Mouse (Mus musculus) thymus, adult 2 months (tissue): ENCODE measurements around the gene Cldn13. TPM values are rescaled to one million over a fixed set of nuclear protein-coding genes. Genes with fewer than 3 reads are reported as not detected.
"Not testable (repeated sequence)": the region's sequence is repeated elsewhere in the genome, so short reads cannot be mapped to it uniquely, and the experiment has no call there.

Source experiments
- DNase-seq: peaks from one replicate; pipeline ENCODE4 v3.0.0; 2021
- H3K27ac ChIP-seq: fragments of 200-500 bp; 2 replicates; pipeline ENCODE4 v1.5.1; 2012; ENCODE audit warnings: low read length, control low read depth; ENCODE audit not compliant: control insufficient read depth, insufficient read depth
- H3K27me3 ChIP-seq: fragments of 200-500 bp; 2 replicates; pipeline ENCODE4 v1.6.1; 2012; ENCODE audit warnings: mild to moderate bottlenecking, low read length, moderate library complexity, mixed read lengths; ENCODE audit not compliant: control insufficient read depth, insufficient read depth
- H3K36me3 ChIP-seq: fragments of 200-500 bp; 2 replicates; pipeline ENCODE4 v1.6.1; 2012; ENCODE audit warnings: mild to moderate bottlenecking, low read length, moderate library complexity; ENCODE audit not compliant: control insufficient read depth, insufficient read depth
- H3K4me1 ChIP-seq: fragments of 200-500 bp; replicated peaks from 2 replicates; pipeline ENCODE4 v1.6.1; 2012; ENCODE audit warnings: low read length; ENCODE audit not compliant: control insufficient read depth, insufficient read depth
- H3K4me3 ChIP-seq: fragments of 200-500 bp; 2 replicates; pipeline ENCODE4 v1.5.1; 2012; ENCODE audit warnings: mild to moderate bottlenecking, low read length, control low read depth, moderate library complexity; ENCODE audit not compliant: control insufficient read depth, insufficient read depth
- CTCF ChIP-seq: fragments of 200-500 bp; IDR thresholded peaks from 2 replicates; pipeline ENCODE4 v1.5.1; 2012; ENCODE audit warnings: mild to moderate bottlenecking, control low read depth, low read length, moderate library complexity, borderline replicate concordance; ENCODE audit not compliant: control insufficient read depth, poor library complexity, insufficient read depth; ENCODE audit errors: extremely low read depth
- POLR2A ChIP-seq: fragments of 200-500 bp; IDR thresholded peaks from 2 replicates; pipeline ENCODE4 v1.6.1; 2012; ENCODE audit warnings: mild to moderate bottlenecking, low read length, control low read depth, moderate library complexity; ENCODE audit not compliant: control insufficient read depth, poor library complexity, insufficient read depth; ENCODE audit errors: extremely low read depth
- WGBS: fragments of 180-500 bp; shearing (Covaris S2); methylation state at CpG from one replicate; pipeline ENCODE4 v1.1.7; 2018; 5-methylcytosine and 5-hydroxymethylcytosine counted together
- polyA plus RNA-seq: library from polyadenylated mRNA; depleted of rRNA; stranded (reverse); fragments of >200 nt; gene quantifications from 2 replicates; pipeline ENCODE4 v1.2.3, GENCODE M21; 2012; rRNA removed

The Cldn13 gene
- 1.8 and 1.9 TPM in 2 replicates for polyA plus RNA-seq

DNA sequence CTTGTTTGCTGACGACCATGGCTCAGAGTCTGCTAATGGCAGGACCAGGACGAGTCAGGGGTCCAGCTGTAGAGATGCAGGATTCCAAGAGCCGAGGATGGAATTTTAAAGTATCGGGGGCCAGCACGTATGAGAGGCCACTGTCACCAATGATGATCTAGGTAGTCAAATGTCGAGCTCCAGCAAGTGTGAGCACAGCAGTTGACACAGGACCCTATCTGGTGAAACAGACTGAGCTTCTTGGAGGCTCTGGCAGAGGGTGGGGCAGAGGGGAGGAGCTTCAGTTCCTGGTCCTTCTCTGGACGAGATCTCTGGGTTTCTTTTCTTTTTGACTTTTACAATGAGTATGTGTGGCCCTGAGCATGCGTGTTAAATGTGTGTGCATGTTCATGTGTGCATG lies at the start of gene Cldn13:
Cldn13 (minus strand) TSS at position 216 of the 400 bp plus-strand sequence.
- no peak for DNase-seq
- H3K4me3 ChIP-seq, result no peak within 1 kb of the TSS

DNA sequence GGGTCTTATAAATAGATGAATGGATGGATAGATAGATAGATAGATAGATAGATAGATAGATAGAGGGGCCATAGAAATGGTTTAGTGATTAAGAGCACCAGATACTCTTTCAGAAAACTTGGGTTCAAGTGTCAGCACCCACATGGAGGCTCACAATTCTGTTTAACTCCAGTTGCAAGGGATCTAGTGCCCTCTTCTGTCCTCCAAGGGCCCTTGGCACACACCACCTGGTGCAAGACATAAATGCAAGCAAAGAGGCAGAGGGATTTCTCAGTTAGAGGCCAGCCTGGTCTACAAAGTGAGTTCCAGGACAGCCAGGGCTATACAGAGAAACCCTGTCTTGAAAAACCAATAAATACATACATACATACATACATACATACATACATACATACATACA lies 49.3 kb upstream of the Cldn13 start:
- DNase-seq, H3K4me3 ChIP-seq, H3K27me3 ChIP-seq, H3K27ac ChIP-seq, H3K36me3 ChIP-seq: not testable (repeated sequence)
- peaks cover 25% of the 10 kb centered on the region for H3K4me1 ChIP-seq

More for the DNA sequence above, at the start of gene Cldn13:
- Histone ChIP-seq H3K27ac (no peak within 1 kb of the TSS), H3K4me1 (no peaks in the 10 kb centered on the region), H3K36me3 (no peaks in the 10 kb centered on the region), H3K27me3 (no peaks in the 10 kb centered on the region; the same call in 1 of the 2 replicates)
- TF ChIP-seq POLR2A (no peak), CTCF (no peak)
- 85% methylated on average over 8 of the region's 8 CpGs for WGBS

DNA sequence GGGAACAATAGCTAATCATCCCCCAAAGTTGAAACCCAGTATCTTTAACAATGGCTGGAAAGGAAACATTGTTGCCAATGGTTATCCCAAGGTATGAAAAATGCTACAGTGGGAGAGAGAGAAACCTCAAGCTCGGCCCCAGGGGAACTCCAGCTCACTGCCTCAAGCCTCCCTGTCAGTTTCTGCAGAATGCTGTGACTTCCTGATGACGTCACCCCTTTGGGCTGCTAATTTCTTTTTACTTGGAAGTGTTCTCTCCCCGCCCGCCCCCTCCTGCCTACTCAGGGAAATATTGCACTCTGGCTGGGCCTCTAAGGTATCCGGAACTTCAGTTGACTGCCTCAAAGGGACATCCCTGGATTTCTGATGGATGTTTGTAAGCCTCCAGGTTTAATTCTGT lies 48.2 kb upstream of the Cldn13 start:
- Histone ChIP-seq H3K4me3 (no peak overlapping the region), H3K4me1 (peaks cover 35% of the 10 kb centered on the region), H3K36me3 (no peaks in the 10 kb centered on the region), H3K27me3 (no peaks in the 10 kb centered on the region), H3K27ac (no peak overlapping the region)
- TF ChIP-seq POLR2A (no peak), CTCF (no peak)
- no peak for DNase-seq
- WGBS, result 78% methylated on average over 5 of the region's 5 CpGs

DNA sequence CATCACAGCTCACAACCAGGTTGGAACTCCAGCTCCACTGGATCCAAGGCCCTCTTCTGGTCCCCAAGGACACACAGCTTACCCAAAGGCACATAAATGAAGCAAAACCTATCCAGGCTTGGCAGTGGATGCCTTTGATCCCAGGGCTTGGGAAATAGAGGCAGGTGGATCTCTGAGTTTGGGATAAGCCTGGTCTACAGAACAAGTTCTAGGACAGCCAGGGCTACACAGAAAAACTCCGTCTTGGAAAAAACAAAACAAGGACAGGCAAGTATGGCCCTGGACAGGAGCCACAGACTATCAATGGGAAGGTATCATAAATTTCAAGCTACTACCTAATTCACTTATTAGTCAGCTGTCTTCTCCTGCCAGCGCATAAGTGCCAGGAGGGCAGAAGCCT lies 46.2 kb upstream of the Cldn13 start:
- no peak for DNase-seq
- Histone ChIP-seq H3K4me1 (peaks cover 47% of the 10 kb centered on the region), H3K27ac (no peak overlapping the region), H3K27me3 (no peaks in the 10 kb centered on the region), H3K36me3 (no peaks in the 10 kb centered on the region), H3K4me3 (no peak overlapping the region)
- WGBS, result 94% methylated on average over 2 of the region's 2 CpGs
- no peak for TF ChIP-seq CTCF
- TF ChIP-seq POLR2A, result no peak

DNA sequence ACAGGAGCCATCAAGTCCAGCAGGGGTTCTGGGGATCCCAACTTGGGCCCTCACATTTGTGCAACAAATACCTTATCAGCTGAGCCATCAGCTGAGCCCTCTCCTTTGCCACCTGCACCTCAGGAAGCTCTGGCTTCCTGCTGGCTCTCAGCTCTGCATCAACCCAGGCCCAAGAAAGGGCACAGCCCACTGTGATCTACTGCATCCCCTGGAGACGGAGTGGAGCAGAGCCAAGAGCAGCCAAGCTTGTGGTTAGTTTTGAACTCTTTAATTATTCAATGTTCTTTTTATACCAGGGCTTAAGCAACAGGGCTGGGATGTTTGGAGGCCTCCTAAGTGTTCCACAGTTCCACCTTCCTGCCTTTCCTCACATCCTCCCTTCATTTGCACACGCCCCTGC lies 45.1 kb upstream of the Cldn13 start:
- H3K27ac ChIP-seq, result peak overlapping the region; percentile 54; the same call in 1 of the 2 replicates
- peaks cover 40% of the 10 kb centered on the region for H3K4me1 ChIP-seq
- DNase-seq, result peak; percentile 43
- no peaks in the 10 kb centered on the region for H3K36me3 ChIP-seq
- no peak overlapping the region for H3K4me3 ChIP-seq
- no peaks in the 10 kb centered on the region for H3K27me3 ChIP-seq
- 16% methylated on average over 2 of the region's 2 CpGs for WGBS
- TF ChIP-seq POLR2A, result no peak
- no peak for TF ChIP-seq CTCF

DNA sequence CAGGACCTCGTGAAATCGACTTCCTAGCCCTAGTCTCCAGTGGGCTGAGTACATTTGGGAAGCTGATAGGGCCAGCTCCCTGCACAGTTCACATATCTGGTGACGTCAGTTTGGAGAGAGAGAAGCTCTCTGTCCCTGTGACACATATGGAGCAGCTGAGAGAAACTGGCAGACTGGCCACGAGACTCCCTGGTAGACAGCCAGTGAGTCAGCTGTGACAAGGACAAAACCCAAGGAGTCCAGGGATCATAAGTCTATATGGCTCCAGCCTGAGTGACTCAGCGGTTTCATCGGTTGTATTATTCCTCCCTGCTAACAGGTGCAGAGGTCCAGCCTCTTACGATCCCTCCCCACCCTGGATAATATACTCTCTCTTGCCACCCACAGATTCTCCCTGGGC lies 43.8 kb upstream of the Cldn13 start:
- TF ChIP-seq POLR2A, result no peak
- no peak for TF ChIP-seq CTCF
- 67% methylated on average over 7 of the region's 7 CpGs for WGBS

DNA sequence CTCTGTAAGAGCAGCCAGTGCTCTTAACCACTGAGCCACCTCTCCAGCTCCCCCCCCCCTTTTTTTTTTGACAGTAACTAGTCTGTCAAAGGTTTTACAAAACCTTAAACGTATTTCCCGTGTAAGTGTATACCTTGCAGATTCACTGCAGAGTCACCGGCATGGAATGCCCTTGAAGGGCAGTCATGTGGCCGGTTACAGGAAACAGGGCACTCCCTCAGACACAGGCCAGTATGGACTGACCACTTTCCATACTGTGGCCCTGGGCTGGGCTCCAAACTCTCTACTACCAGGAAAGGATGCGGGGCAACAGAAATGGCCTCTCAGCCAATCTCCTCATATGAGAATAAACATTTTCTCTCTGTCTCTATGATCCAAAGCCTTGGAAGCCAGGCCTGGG lies 40.2 kb upstream of the Cldn13 start:
- H3K27ac ChIP-seq, result no peak overlapping the region
- WGBS, result 90% methylated on average over 5 of the region's 5 CpGs
- TF ChIP-seq CTCF (no peak), POLR2A (no peak)
- no peaks in the 10 kb centered on the region for H3K36me3 ChIP-seq
- no peak for DNase-seq
- H3K4me1 ChIP-seq, result peaks cover 49% of the 10 kb centered on the region
- H3K27me3 ChIP-seq, result no peaks in the 10 kb centered on the region
- no peak overlapping the region for H3K4me3 ChIP-seq

More for the DNA sequence above, 43.8 kb upstream of the Cldn13 start:
- Histone ChIP-seq H3K36me3 (no peaks in the 10 kb centered on the region), H3K4me1 (peaks cover 40% of the 10 kb centered on the region), H3K27ac (0 out of 2 replicates have a peak overlapping the region, but pooled peaks have one; percentile 31), H3K4me3 (no peak overlapping the region), H3K27me3 (no peaks in the 10 kb centered on the region)
- DNase-seq, result no peak
